14 mouse cellular contexts compared by ENCODE assay signal in the genomic region with DNA sequence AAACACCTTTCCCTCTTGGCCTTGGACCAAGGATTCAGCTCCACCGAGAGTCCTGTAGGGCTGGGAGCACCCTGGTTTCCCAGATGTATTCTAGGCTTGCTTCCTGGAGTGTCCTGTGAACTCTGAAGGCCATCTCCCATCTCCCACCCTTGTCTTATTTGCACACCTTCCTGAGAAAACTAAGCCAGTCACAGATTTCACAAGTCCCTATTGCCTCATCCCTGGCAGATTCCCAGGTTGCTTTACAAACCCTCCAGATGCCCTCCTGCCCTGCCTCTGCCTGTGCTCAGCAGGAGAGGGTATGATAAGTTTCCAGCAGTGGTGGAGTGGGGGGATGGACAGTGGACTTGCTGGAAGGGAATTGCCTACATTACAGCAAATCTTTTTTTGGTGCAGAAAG. TPM values are rescaled to one million over a fixed set of nuclear protein-coding genes. Genes with fewer than 3 reads are reported as not detected.
A peak's percentile ranks its signal among the peaks of the same experiment; 100 is the strongest.
DNase-seq lines count a peak whose midpoint lies in the region; ATAC-seq and TF ChIP-seq lines count a peak whose summit lies in the region.
"Had no signal": no experiment of that assay in that cellular context is flagged by ENCODE, and none has a peak within 500 bp of the region (broad histone marks: within the 10 kb centered on the region; RNA-seq: fewer than 3 reads in every experiment).

No protein-coding gene starts in this region.

- peak; percentile 55; the same call in 1 of the 2 replicates for TF ChIP-seq EP300 in liver, postnatal 0 days (IDR thresholded peaks at IDR 0.05; ENCODE audit: low read depth)
- no peak for TF ChIP-seq EP300 in stomach, postnatal 0 days (optimal IDR thresholded peaks at IDR 0.05)

- peak; percentile 99 for DNase-seq in liver, adult 2 months (ENCODE audit: extremely low read depth, low read depth, low spot score)
- DNase-seq in liver, result no peak
- peak; percentile 75 for DNase-seq in adrenal gland, postnatal 10 days
- DNase-seq in liver, postnatal 0 days, result peak; percentile 80
- DNase-seq in stomach, postnatal 0 days (ENCODE audit: low spot score), result no peak
- no peak for DNase-seq in ovary, postnatal 10 days (ENCODE audit: low spot score)
- DNase-seq in cerebellum, adult 9-11 months, result no peak
- DNase-seq: kidney, adult 8-10 months; thymus, adult 18-20 months had no signal

- H3K36me3 ChIP-seq in liver, adult 2 months (ENCODE audit: control insufficient read depth, insufficient read depth, low read length), result peaks cover 33% of the 10 kb centered on the region
- peaks cover 64% of the 10 kb centered on the region for H3K36me3 ChIP-seq in liver, postnatal 0 days (replicated peaks; ENCODE audit: insufficient read depth, low read length)
- peaks cover 58% of the 10 kb centered on the region for H3K36me3 ChIP-seq in stomach, postnatal 0 days (ENCODE audit: control insufficient read depth, insufficient read depth, low read length)

- H3K4me2 ChIP-seq in liver, postnatal 0 days (ENCODE audit: low read depth, low read length), result no peak overlapping the region
- no peak overlapping the region for H3K4me2 ChIP-seq in stomach, postnatal 0 days (replicated peaks; ENCODE audit: low read depth)
- H3K4me2 ChIP-seq: hindbrain, embryonic 12.5 days had no signal

- TF ChIP-seq POLR2A in liver, adult 2 months (IDR thresholded peaks at IDR 0.05; ENCODE audit: extremely low read depth, insufficient read depth, low read length), result no peak

- TF ChIP-seq CTCF in liver, adult 2 months (IDR thresholded peaks at IDR 0.05; ENCODE audit: low read depth, low read length), result no peak
- TF ChIP-seq CTCF in liver, postnatal 0 days (IDR thresholded peaks at IDR 0.05; ENCODE audit: low read depth), result no peak
- TF ChIP-seq CTCF in stomach, postnatal 0 days (IDR thresholded peaks at IDR 0.05; ENCODE audit: low read depth), result no peak

- peak overlapping the region; percentile 39; the same call in 1 of the 2 replicates for H3K27ac ChIP-seq in liver, adult 2 months (replicated peaks; ENCODE audit: insufficient read depth, low read depth, low read length)
- H3K27ac ChIP-seq in liver, postnatal 0 days (ENCODE audit: low read depth), result peak overlapping the region; percentile 56; the same call in 1 of the 2 replicates
- H3K27ac ChIP-seq in stomach, postnatal 0 days (replicated peaks), result peak overlapping the region; percentile 63
- H3K27ac ChIP-seq: hindbrain, embryonic 12.5 days had no signal

- H3K27me3 ChIP-seq in liver, adult 2 months (ENCODE audit: control insufficient read depth, insufficient read depth, low read length), result no peaks in the 10 kb centered on the region
- no peaks in the 10 kb centered on the region for H3K27me3 ChIP-seq in liver, postnatal 0 days (ENCODE audit: insufficient read depth, low read length)
- H3K27me3 ChIP-seq in stomach, postnatal 0 days (ENCODE audit: control insufficient read depth, insufficient read depth, low read length), result no peaks in the 10 kb centered on the region
- H3K27me3 ChIP-seq: CH12.LX; hindbrain, embryonic 12.5 days had no signal

- WGBS in liver, adult 2 months, result 10% methylated on average over 1 of the region's 1 CpGs
- WGBS in liver, postnatal 0 days (ENCODE audit: insufficient replicate concordance), result 50% methylated on average over 1 of the region's 1 CpGs
- WGBS in stomach, postnatal 0 days, result 65% methylated on average over 1 of the region's 1 CpGs

- no peaks in the 10 kb centered on the region for H3K9me3 ChIP-seq in liver, postnatal 0 days (ENCODE audit: low read length)
- no peaks in the 10 kb centered on the region for H3K9me3 ChIP-seq in stomach, postnatal 0 days (ENCODE audit: control insufficient read depth, low read length)
- H3K9me3 ChIP-seq: hindbrain, embryonic 12.5 days had no signal

- ATAC-seq in liver, postnatal 0 days, result peak; percentile 89
- no peak for ATAC-seq in stomach, postnatal 0 days (ENCODE audit: low FRiP score, low TSS enrichment)

- H3K4me3 ChIP-seq in liver, adult 2 months (ENCODE audit: insufficient read depth, low read depth, low read length), result no peak overlapping the region
- H3K4me3 ChIP-seq in liver, postnatal 0 days (ENCODE audit: low read depth, low read length), result no peak overlapping the region
- no peak overlapping the region for H3K4me3 ChIP-seq in stomach, postnatal 0 days (ENCODE audit: low read depth, low read length)
- H3K4me3 ChIP-seq: hindbrain, embryonic 12.5 days had no signal

- no peaks in the 10 kb centered on the region for H3K79me2 ChIP-seq in liver, adult 2 months (ENCODE audit: control insufficient read depth, insufficient read depth, low read length)

- peaks cover 9% of the 10 kb centered on the region for H3K4me1 ChIP-seq in liver, adult 2 months (ENCODE audit: control insufficient read depth, insufficient read depth, low read length)
- peaks cover 15% of the 10 kb centered on the region for H3K4me1 ChIP-seq in liver, postnatal 0 days (ENCODE audit: insufficient read depth)
- peaks cover 3% of the 10 kb centered on the region; the same call in 1 of the 2 replicates for H3K4me1 ChIP-seq in stomach, postnatal 0 days (replicated peaks; ENCODE audit: control insufficient read depth, insufficient read depth)
- H3K4me1 ChIP-seq: hindbrain, embryonic 12.5 days had no signal

- no peak overlapping the region for H3K9ac ChIP-seq in liver, adult 2 months (ENCODE audit: low read depth, low read length)
- no peak overlapping the region for H3K9ac ChIP-seq in liver, postnatal 0 days (replicated peaks)
- H3K9ac ChIP-seq in stomach, postnatal 0 days (ENCODE audit: low read length), result no peak overlapping the region
- H3K9ac ChIP-seq: hindbrain, embryonic 12.5 days had no signal

RNA-seq across cellular contexts. Expression of a gene that starts 11.3 kb away (rescaled TPM):
- 23.8 and 26.7 TPM in 2 replicates for total RNA-seq in liver, adult 2 months (2014; rRNA removed)
- polyA plus RNA-seq in liver, adult 2 months (2012; rRNA removed), result 6.9 and 10.1 TPM in 2 replicates
- 100 to 1,000 TPM; 201 to 246 TPM for total RNA-seq in adrenal gland, postnatal 10 days (2021)
- polyA plus RNA-seq in liver, postnatal 0 days (2015; fragmentation: Nextera tagmentation; extraction: Ambion mirVana), result 80.0 and 86.6 TPM in 2 replicates
- 330 and 364 TPM in 2 replicates for polyA plus RNA-seq in stomach, postnatal 0 days (2015; fragmentation: Nextera tagmentation; extraction: Ambion mirVana)

RNA-seq across cellular contexts. Expression of a gene that starts 14.9 kb away (rescaled TPM):
- 91.4 and 101 TPM in 2 replicates for total RNA-seq in liver, adult 2 months (2014; rRNA removed)
- polyA plus RNA-seq in liver, adult 2 months (2012; rRNA removed), result 27.5 and 61.4 TPM in 2 replicates
- 10 to 100 TPM; 60.9 to 64.7 TPM for total RNA-seq in adrenal gland, postnatal 10 days (2021)
- polyA plus RNA-seq in liver, postnatal 0 days (2015; fragmentation: Nextera tagmentation; extraction: Ambion mirVana), result 57.3 and 58.1 TPM in 2 replicates
- polyA plus RNA-seq in stomach, postnatal 0 days (2015; fragmentation: Nextera tagmentation; extraction: Ambion mirVana), result 84.0 and 88.6 TPM in 2 replicates

RNA-seq across cellular contexts. Expression of a gene that starts 39.2 kb away (rescaled TPM):
- not detected in 2 replicates for total RNA-seq in liver, adult 2 months (2014; rRNA removed)
- not detected in 2 replicates for polyA plus RNA-seq in liver, adult 2 months (2012; rRNA removed)
- total RNA-seq in adrenal gland, postnatal 10 days (2021), result not detected
- not detected in 2 replicates for polyA plus RNA-seq in liver, postnatal 0 days (2015; fragmentation: Nextera tagmentation; extraction: Ambion mirVana)
- 0.06 TPM in 1 of 2 replicates, not detected in the other for polyA plus RNA-seq in stomach, postnatal 0 days (2015; fragmentation: Nextera tagmentation; extraction: Ambion mirVana)
- total RNA-seq: CH12.LX; midbrain, postnatal 0 days had no signal
- polyA plus RNA-seq: gonadal fat pad, adult 2 months; hindbrain, embryonic 12.5 days; limb, embryonic 11.5 days; midbrain, postnatal 0 days had no signal

RNA-seq across cellular contexts. Expression of a gene that starts 43.4 kb away (rescaled TPM):
- 0.07 and 0.18 TPM in 2 replicates for total RNA-seq in liver, adult 2 months (2014; rRNA removed)
- 0.07 and 0.11 TPM in 2 replicates for polyA plus RNA-seq in liver, adult 2 months (2012; rRNA removed)
- under 1 TPM; 0.21 to 0.27 TPM for total RNA-seq in adrenal gland, postnatal 10 days (2021)
- polyA plus RNA-seq in liver, postnatal 0 days (2015; fragmentation: Nextera tagmentation; extraction: Ambion mirVana), result 0.59 and 0.68 TPM in 2 replicates
- 3.9 TPM in 2 replicates for polyA plus RNA-seq in stomach, postnatal 0 days (2015; fragmentation: Nextera tagmentation; extraction: Ambion mirVana)
- polyA plus RNA-seq: hindbrain, embryonic 12.5 days; limb, embryonic 11.5 days; midbrain, postnatal 0 days had no signal

Comparison
In these comparisons a context has a peak if more than half of its experiments do, and no peak if none do; other contexts are left out.
1. DNase-seq: peak in liver, adult 2 months (single experiment), adrenal gland, postnatal 10 days (single experiment) and liver, postnatal 0 days (single experiment); none in liver (single experiment), stomach, postnatal 0 days (single experiment), ovary, postnatal 10 days (single experiment) and cerebellum, adult 9-11 months (single experiment).
2. Peak in every context shown above with its lines, with median percentiles within 50 percentile points of each other: H3K27ac ChIP-seq.